Mouse (Mus musculus): ENCODE results near the gene Olfml2a. TPM values are rescaled to one million over a fixed set of nuclear protein-coding genes. Genes with fewer than 3 reads are reported as not detected.

Gene Olfml2a
- total RNA-seq, 4 experiments from 2014 or later = 1.7 to 1.9 (median 1.8) TPM

GRCm38 (mm10) chr2:38937396-38937795 lies 5.6 kb downstream of the Olfml2a start:
- DNase-seq (ENCODE audit: low spot score in 2 of 2) = no peak

GRCm38 (mm10) chr2:38938007-38938406 lies 6.2 kb downstream of the Olfml2a start:
- no peak for DNase-seq (ENCODE audit: low spot score in 2 of 2)

GRCm38 (mm10) chr2:38939047-38939446 lies 7.3 kb downstream of the Olfml2a start:
- DNase-seq (ENCODE audit: low spot score in 2 of 2) = no peak

GRCm38 (mm10) chr2:38941426-38941825 lies 9.6 kb downstream of the Olfml2a start:
- DNase-seq (ENCODE audit: low spot score in 2 of 2) = no peak

- DNase-seq (ENCODE audit: low spot score in 2 of 2) = no peak
Observed at GRCm38 (mm10) chr2:38941898-38942297, 10.1 kb downstream of the Olfml2a start.

GRCm38 (mm10) chr2:38943161-38943560 lies 11.4 kb downstream of the Olfml2a start:
- no peak for DNase-seq (ENCODE audit: low spot score in 2 of 2)

- no peak for DNase-seq (ENCODE audit: low spot score in 2 of 2)
Observed at GRCm38 (mm10) chr2:38943977-38944376, 12.2 kb downstream of the Olfml2a start.

- DNase-seq (ENCODE audit: low spot score in 2 of 2) = no peak
Observed at GRCm38 (mm10) chr2:38944460-38945161, 12.8 kb downstream of the Olfml2a start.

GRCm38 (mm10) chr2:38947566-38947965 lies 15.8 kb downstream of the Olfml2a start:
- no peak for DNase-seq (ENCODE audit: low spot score in 2 of 2)

- DNase-seq (ENCODE audit: low spot score in 2 of 2) = peak; percentile 85 to 91
Observed at GRCm38 (mm10) chr2:38950281-38950719, 18.5 kb downstream of the Olfml2a start.

- DNase-seq (ENCODE audit: low spot score in 2 of 2) = peak; percentile 64 to 73
Observed at GRCm38 (mm10) chr2:38953152-38953883, 21.5 kb downstream of the Olfml2a start.

GRCm38 (mm10) chr2:38956062-38956461 lies 24.3 kb downstream of the Olfml2a start:
- no peak for DNase-seq (ENCODE audit: low spot score in 2 of 2)

GRCm38 (mm10) chr2:38957671-38958223 lies 26.0 kb downstream of the Olfml2a start:
- no peak for DNase-seq (ENCODE audit: low spot score in 2 of 2)

GRCm38 (mm10) chr2:38964198-38964597 lies 32.4 kb downstream of the Olfml2a start:
- DNase-seq (ENCODE audit: low spot score in 2 of 2) = no peak

GRCm38 (mm10) chr2:38969650-38970049 lies 37.9 kb downstream of the Olfml2a start:
- no peak for DNase-seq (ENCODE audit: low spot score in 2 of 2)

GRCm38 (mm10) chr2:38970057-38970456 lies 38.3 kb downstream of the Olfml2a start:
- DNase-seq (ENCODE audit: low spot score in 2 of 2) = no peak

GRCm38 (mm10) chr2:38973223-38973622 lies 41.4 kb downstream of the Olfml2a start:
- no peak for DNase-seq (ENCODE audit: low spot score in 2 of 2)

- DNase-seq (ENCODE audit: low spot score in 2 of 2) = no peak
Observed at GRCm38 (mm10) chr2:38973701-38974100, 41.9 kb downstream of the Olfml2a start.

GRCm38 (mm10) chr2:38974171-38974570 lies 42.4 kb downstream of the Olfml2a start:
- DNase-seq (ENCODE audit: low spot score in 2 of 2) = no peak

- DNase-seq (ENCODE audit: low spot score in 2 of 2) = no peak
Observed at GRCm38 (mm10) chr2:38975181-38975580, 43.4 kb downstream of the Olfml2a start.

- DNase-seq (ENCODE audit: low spot score in 2 of 2) = no peak
Observed at GRCm38 (mm10) chr2:38975941-38976805, 44.4 kb downstream of the Olfml2a start.

All from layer of hippocampus, adult 8-10 months (tissue).